Mouse (Mus musculus) liver, adult (tissue): Measurements from ENCODE around the gene Gm20518.

Source experiments
- GATA4 ChIP-seq: IDR thresholded peaks from 2 replicates; pipeline ENCODE4 v1.6.1; 2014; ENCODE audit warnings: mild to moderate bottlenecking, low read length; ENCODE audit not compliant: insufficient replicate concordance

The Gm20518 gene

DNA sequence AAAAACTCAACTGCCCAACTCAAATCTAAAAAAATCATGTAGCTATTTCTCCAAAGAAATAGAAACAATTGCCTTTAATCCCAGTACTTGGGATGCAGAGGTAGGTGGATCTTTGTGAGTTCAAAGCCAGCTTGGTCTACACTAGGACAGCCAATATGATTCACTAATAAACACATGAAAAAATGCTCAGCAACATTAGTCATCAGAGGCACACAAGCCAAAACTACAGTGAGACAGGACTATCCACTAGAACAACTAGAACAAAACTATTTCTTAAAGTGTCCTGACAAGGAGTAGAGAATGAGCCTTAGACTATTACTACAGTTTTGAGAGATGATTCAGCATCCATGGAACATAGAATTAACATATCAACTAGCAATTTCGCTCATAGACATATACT lies 15.4 kb downstream of the Gm20518 start:
- no peak for TF ChIP-seq GATA4

GRCm38 (mm10) chr16:17875174-17875573 lies 16.3 kb downstream of the Gm20518 start:
- TF ChIP-seq GATA4 = no peak

DNA sequence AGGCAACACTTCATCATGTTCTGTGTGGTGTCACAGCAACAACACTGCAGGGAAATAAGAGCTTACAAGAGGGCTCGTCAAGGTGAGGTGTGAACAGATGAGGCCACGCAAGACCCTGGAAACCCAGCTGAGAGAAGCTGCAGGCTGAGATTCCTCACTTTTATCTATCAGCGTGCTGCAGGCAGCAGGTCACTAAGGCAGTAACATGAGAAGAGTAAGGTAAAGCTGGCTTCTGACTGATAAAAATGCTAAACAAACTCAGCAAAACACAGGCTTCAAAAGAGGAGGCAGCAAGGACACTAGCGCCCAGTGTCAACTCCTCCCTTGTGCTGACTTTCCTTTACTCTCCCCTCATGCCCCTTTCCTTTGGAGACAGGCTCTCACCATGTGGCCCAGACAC lies 18.5 kb downstream of the Gm20518 start:
- no peak for TF ChIP-seq GATA4

DNA sequence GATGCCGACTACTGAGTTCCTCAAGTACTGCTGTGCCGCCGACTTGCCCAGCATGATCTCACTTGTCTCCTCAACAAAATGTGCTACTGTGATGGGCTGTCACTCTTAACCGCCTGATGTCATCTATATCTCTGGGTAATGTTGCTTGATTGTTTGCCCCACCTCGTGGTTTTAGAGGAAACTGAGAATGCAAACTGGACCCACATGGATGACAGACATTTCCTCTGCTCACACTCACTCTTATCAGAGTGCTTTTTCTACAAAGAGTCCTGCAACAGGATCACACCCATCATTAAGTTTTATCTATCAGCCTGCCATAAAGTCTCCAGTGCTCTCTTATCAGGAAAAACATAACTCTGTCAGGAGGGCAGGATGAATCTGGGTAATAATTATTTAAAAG lies 20.2 kb downstream of the Gm20518 start:
- no peak for TF ChIP-seq GATA4

- TF ChIP-seq GATA4 = no peak
Observed at GRCm38 (mm10) chr16:17865770-17866169, 25.7 kb downstream of the Gm20518 start.

DNA sequence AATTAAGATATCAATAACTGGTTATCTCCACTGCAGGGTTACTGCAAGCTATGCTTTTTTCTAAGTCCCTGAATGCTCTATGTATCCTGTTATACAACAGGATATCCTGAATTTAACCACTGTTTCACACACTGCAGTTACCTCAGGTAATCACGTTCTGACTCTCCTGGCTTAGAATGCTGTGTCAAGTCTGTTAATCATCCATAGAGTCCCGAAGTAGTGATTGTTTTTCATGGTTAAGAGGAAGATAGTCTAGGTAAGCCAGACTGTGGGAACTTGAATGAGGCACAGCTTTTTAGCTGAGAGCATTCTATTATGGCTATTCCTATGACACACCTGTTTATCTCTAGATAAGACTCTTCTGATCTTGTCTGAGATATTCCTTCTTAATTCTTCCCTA lies 26.2 kb downstream of the Gm20518 start:
- TF ChIP-seq GATA4 = no peak

DNA sequence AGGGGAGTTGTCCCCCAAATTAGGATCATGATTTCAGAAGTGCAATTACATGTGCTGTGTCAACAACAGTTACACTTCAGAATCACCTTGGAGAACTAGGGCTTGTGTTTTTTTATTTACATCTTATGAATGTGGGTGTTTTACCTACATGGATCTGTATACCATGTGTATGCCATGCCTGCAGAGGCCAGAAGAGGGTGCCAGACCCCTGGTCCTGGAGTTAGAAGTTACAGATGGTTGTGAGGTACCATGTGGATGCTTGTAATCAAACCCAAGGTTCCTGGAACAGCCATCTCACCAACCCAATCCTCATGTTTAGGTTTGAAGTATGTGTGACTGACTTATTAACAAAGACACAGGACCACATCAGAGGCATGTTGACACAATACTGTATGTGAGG lies 32.9 kb downstream of the Gm20518 start:
- no peak for TF ChIP-seq GATA4

- TF ChIP-seq GATA4 = no peak
Observed at GRCm38 (mm10) chr16:17857157-17857556, 34.3 kb downstream of the Gm20518 start.

DNA sequence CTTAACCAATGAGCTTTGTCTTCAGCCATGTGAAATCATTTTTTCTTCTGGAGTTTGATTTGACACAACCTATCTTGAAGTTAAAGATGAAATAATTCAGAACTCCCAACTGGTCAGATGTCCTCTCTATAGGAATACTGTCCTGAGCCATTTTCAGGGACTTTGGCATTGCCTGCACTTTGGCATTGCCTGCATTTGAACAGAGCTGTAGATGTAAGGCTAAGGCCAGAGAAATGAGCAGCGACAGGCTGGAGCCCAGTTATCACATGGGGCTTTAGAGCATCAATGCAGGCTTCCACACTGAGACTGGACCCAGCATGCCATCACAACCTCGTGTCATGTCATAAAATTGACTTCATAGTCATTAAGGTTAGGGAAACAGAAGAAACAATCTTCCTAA lies 38.2 kb downstream of the Gm20518 start:
- no peak for TF ChIP-seq GATA4

GRCm38 (mm10) chr16:17851860-17852259 lies 39.6 kb downstream of the Gm20518 start:
- TF ChIP-seq GATA4 = no peak

GRCm38 (mm10) chr16:17851331-17851730 lies 40.1 kb downstream of the Gm20518 start:
- TF ChIP-seq GATA4 = no peak

DNA sequence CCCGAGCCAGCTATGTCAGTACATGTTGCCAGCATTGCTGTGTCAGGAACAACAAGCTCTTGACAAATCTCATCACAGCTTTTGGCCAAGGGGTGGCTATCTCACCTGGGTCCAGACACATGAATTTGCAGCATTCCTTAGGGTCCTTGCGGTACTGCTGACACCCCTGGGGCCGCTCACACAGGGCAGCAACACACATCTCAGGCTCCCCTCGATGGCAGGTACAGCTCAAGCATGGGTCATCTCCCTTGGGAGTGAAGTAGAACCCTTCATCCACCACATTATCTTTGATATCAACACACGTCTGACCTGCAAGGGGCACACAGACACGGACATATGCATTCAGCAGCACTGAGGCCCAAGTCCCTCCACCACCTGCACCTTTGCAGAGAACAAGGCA lies 42.0 kb downstream of the Gm20518 start:
- TF ChIP-seq GATA4 = no peak

- no peak for TF ChIP-seq GATA4
Observed at GRCm38 (mm10) chr16:17848928-17849327, 42.5 kb downstream of the Gm20518 start.

DNA sequence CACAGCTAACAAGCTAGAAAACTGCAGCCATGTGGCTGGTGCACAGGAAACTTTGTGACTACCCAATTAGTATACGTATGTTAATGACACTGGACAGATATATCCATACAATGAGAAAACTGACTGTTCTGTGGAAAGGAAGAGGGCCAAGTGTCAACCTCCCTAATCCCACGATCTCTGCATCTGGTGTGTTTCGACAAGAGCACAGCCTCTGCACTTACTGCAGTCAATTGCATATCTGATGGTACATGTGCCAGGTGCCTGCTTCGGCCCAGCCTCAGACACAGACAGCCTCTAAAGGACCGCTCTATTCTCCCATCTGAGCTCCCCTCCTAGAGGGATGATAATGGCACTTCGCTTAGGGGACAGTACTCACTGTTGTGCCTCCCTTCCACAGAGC lies 43.0 kb downstream of the Gm20518 start:
- TF ChIP-seq GATA4 = no peak

GRCm38 (mm10) chr16:17843701-17844365 lies 47.6 kb downstream of the Gm20518 start:
- TF ChIP-seq GATA4 = no peak

DNA sequence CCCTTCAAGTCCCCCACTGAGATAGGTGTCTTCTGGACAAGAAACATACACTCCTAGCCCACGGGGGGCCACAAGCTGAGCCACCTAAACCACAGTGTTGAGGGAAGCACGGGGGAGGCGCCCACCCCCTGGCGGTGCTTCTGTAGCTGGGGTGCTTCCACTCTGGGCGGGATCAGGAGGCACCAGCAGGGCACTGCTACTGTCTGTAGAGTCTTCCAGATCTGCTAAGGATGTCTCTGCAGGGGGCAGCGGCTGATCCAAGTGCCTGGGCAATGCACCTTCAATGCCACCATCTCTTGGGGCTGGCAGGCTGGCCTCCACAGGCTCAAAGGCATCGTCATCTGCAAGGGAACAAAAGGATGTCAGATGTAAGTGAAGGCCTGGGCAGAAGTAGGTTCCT lies 49.0 kb downstream of the Gm20518 start:
- TF ChIP-seq GATA4 = no peak

GRCm38 (mm10) chr16:17839976-17840375 lies 51.5 kb downstream of the Gm20518 start:
- TF ChIP-seq GATA4 = no peak

- no peak for TF ChIP-seq GATA4
Observed at GRCm38 (mm10) chr16:17838051-17838450, 53.4 kb downstream of the Gm20518 start, which contains the start of gene Car15. Gene Car15 (minus strand): TSS chr16:17838364.

DNA sequence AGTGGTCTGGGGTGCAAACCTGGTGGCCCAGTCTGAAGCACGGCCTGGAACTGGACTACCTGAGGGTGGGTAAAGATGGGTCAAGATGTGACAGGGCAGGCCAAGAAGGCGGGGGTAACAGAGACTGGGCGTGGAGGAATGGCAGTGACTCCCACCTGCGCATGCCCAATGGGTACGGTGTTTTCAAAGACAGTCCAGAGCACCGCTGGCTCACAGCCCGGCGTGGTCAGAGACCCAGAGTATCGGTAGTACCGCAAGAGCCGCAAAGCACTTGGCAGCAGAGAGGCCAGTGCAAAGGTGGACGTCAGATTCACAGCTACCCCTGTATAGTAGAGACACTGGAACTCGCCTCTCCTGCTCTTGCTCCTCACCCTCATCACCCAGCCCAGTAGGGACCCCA lies 56.0 kb downstream of the Gm20518 start:
- no peak for TF ChIP-seq GATA4
